Mouse (Mus musculus): Measurements from ENCODE around the gene Fam189b.

GRCm38 (mm10) chr3:89188478-89188875, 5.5 kb downstream of the Fam189b start:
- TF ChIP-seq CTCF (IDR thresholded peaks at IDR 0.05; ENCODE audit: low read depth, low read length) (no peak), POLR2A (IDR thresholded peaks at IDR 0.05; ENCODE audit: extremely low read depth, insufficient read depth, low read length) (no peak)

Data from liver, adult 2 months (tissue).